Mouse (Mus musculus) testis, adult 10 weeks (tissue): ENCODE measurements around the gene Arel1. TPM values are rescaled to one million over a fixed set of nuclear protein-coding genes. Genes with fewer than 3 reads are reported as not detected.

Experiments used
- polyA plus RNA-seq: library from polyadenylated mRNA; stranded (reverse); fragments of 350-450 nt; fragmentation: Illumina TruSeq; extraction: RNeasy Lipid Tissue Mini Kit (QIAGEN cat#74804); gene quantifications from one replicate; pipeline ENCODE4 v1.2.3, GENCODE M21; 2014; ENCODE audit warnings: low read depth, low replicate concordance

Gene Arel1
- polyA plus RNA-seq = 36.5 TPM

GRCm38 (mm10) chr12:84970428-84971096, at the start of gene Arel1, which contains the start of gene Fcf1:
Gene Arel1, minus strand, starts transcription at chr12:84970900.
Gene Fcf1, plus strand, starts transcription at chr12:84970897.

GRCm38 (mm10) chr12:84996083-84996496, 25.4 kb upstream of the Arel1 start, which contains the start of gene Ylpm1:
Gene Ylpm1, plus strand, starts transcription at chr12:84996321.

GRCm38 (mm10) chr12:84876481-84877121, 94.1 kb downstream of the Arel1 start, which contains the start of gene Ltbp2:
Gene Ltbp2, minus strand, starts transcription at chr12:84876532.

Other genes with a start within 250 kb of the Arel1 start
- gene Npc2, start 197.7 kb downstream of the Arel1 start, polyA plus RNA-seq = 10.9 TPM
- gene Isca2, start 197.6 kb downstream of the Arel1 start, polyA plus RNA-seq = 156 TPM
- gene Ltbp2, start 94.4 kb downstream of the Arel1 start, polyA plus RNA-seq = 0.38 TPM
- gene Fcf1, start within 50 bp of the Arel1 start, polyA plus RNA-seq = 136 TPM
- 101 TPM for gene Ylpm1, start 25.4 kb upstream of the Arel1 start, polyA plus RNA-seq
- 5.3 TPM for gene Prox2, start 139.9 kb upstream of the Arel1 start, polyA plus RNA-seq
- 85.8 TPM for gene Dlst, start 139.9 kb upstream of the Arel1 start, polyA plus RNA-seq
- gene Rps6kl1, start 180.4 kb upstream of the Arel1 start, polyA plus RNA-seq = not detected
- 2.1 TPM for gene Pgf, start 206.9 kb upstream of the Arel1 start, polyA plus RNA-seq
- 4.6 TPM for gene Eif2b2, start 248.6 kb upstream of the Arel1 start, polyA plus RNA-seq